Mouse (Mus musculus): ENCODE results near the gene Slfn9. TPM values are rescaled to one million over a fixed set of nuclear protein-coding genes. Genes with fewer than 3 reads are reported as not detected.
A peak's percentile ranks its signal among the peaks of the same experiment; 100 is the strongest.

Slfn9 gene
- polyA plus RNA-seq, 1 experiment from 2014 or later, result 5.1 TPM

DNA sequence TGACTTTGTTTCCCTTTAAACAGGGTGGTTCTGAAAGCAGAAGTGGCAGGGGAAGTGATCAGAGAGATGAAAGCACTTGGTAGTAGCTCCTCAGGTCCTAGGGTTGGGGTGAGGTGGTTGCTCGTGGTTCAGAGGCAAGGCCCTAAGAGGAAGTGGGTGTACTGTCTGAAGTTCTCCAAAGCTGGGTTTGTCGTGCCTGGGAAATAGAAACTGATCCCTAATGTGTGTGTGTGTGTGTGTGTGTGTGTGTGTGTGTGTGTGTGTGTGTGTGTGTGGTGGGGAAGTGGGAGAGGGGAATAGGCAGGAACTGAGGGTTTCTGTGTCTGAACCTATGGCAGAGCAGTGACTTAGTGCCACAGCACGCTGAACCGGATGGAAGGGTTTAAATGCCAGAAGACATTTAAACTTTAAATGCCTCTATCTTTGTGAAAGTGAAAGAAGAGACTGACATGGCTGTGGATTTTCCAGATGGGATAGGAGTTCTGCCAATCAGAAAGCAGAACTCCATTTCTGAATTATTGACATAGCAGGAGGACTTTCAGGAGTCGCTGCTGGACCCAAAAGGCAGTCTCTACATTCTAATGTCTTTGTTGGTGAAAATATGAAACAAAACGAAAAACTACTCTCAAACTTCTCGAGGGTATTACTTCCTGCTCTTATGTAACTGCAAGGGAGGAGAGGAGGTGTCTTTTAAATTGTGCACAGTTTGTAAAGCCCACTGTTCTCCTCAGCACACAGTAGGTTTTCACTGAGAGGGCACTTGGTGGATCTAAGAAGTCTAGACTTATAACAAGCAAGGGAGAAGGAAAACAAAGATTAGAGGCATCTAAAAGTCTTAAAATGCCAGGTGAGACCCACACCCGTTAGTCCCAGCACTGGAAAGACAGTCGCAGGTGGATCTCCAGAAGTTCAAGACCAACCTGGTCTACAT, 38.8 kb downstream of the Slfn9 start:
- Histone ChIP-seq H3K4me3 (ENCODE audit: low read depth, low read length) (peak overlapping the region; percentile 26), H3K27me3 (ENCODE audit: control insufficient read depth, insufficient read depth, low read length) (0 out of 2 replicates have a peak, but pooled peaks cover 3% of the 10 kb centered on the region), H3K27ac (replicated peaks) (peak overlapping the region; percentile 69), H3K9me3 (ENCODE audit: control insufficient read depth, low read length) (no peaks in the 10 kb centered on the region), H3K36me3 (ENCODE audit: control insufficient read depth, insufficient read depth, low read length) (no peaks in the 10 kb centered on the region), H3K4me2 (replicated peaks; ENCODE audit: low read depth) (peak overlapping the region; percentile 31), H3K4me1 (replicated peaks; ENCODE audit: control insufficient read depth, insufficient read depth) (no peaks in the 10 kb centered on the region), H3K9ac (ENCODE audit: low read length) (no peak overlapping the region)
- WGBS, result 57% methylated on average over 9 of the region's 9 CpGs
- ATAC-seq (ENCODE audit: low FRiP score, low TSS enrichment) (no peak), DNase-seq (ENCODE audit: low spot score) (no peak)
- TF ChIP-seq EP300 (optimal IDR thresholded peaks at IDR 0.05) (no peak), CTCF (IDR thresholded peaks at IDR 0.05; ENCODE audit: low read depth) (no peak)

GRCm38 (mm10) chr11:82951865-82952611, 39.6 kb downstream of the Slfn9 start:
- TF ChIP-seq EP300 (optimal IDR thresholded peaks at IDR 0.05) (no peak), CTCF (IDR thresholded peaks at IDR 0.05; ENCODE audit: low read depth) (no peak)
- Histone ChIP-seq H3K9me3 (ENCODE audit: control insufficient read depth, low read length) (no peaks in the 10 kb centered on the region), H3K9ac (ENCODE audit: low read length) (0 out of 2 replicates have a peak overlapping the region, but pooled peaks have one; percentile 8), H3K36me3 (ENCODE audit: control insufficient read depth, insufficient read depth, low read length) (no peaks in the 10 kb centered on the region), H3K4me3 (ENCODE audit: low read depth, low read length) (peak overlapping the region; percentile 26), H3K4me2 (replicated peaks; ENCODE audit: low read depth) (peak overlapping the region; percentile 31), H3K27me3 (ENCODE audit: control insufficient read depth, insufficient read depth, low read length) (0 out of 2 replicates have a peak, but pooled peaks cover 3% of the 10 kb centered on the region), H3K27ac (replicated peaks) (peak overlapping the region; percentile 69), H3K4me1 (replicated peaks; ENCODE audit: control insufficient read depth, insufficient read depth) (no peaks in the 10 kb centered on the region)
- ATAC-seq (ENCODE audit: low FRiP score, low TSS enrichment), result peak; percentile 57; the same call in 1 of the 2 replicates
- 10% methylated on average over 28 of the region's 28 CpGs for WGBS
- DNase-seq (ENCODE audit: low spot score), result no peak

DNA sequence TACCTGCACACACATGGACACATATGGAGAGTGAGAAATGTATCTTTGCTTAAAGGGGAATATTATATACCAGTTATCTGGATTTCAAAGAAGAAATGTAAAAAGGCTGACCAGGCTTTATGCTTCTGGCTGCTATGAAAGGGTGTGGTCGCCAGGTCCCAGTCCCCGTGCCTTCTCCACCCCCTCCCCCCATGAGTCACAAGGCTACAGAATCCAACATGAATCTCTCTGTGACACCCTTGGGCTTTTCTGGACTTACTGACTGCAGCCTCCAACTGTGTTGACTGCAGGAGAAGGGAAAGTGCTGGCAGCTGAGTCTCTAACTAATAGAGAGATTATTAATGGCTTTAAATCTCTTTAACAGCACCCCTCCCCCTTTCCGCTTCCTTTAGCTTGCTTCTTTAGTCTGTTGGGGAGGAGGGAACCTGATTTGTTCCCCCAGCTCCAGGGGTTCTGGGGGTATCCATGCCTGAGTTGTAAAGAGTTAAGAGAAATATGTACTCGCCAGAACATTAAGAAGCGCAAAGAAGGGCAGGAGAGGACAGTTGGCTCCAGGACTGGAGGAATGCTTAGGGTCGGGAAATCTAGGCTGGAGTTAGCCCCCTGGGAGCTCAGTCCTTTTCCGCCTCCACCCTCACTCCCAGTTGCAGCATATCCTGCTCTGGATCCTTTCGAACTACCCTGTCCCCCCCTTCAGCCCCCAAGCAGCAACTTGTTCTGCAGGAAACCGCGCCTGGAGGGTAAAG, 40.7 kb downstream of the Slfn9 start, which contains the start of gene Slfn5:
Gene Slfn5, plus strand, starts transcription at position 614 of the 746 bp plus-strand sequence.
- 11% methylated on average over 10 of the region's 10 CpGs for WGBS
- Histone ChIP-seq H3K9me3 (ENCODE audit: control insufficient read depth, low read length) (no peaks in the 10 kb centered on the region), H3K4me1 (replicated peaks; ENCODE audit: control insufficient read depth, insufficient read depth) (no peaks in the 10 kb centered on the region), H3K4me3 (ENCODE audit: low read depth, low read length) (peak within 1 kb of the TSS; percentile 26), H3K4me2 (replicated peaks; ENCODE audit: low read depth) (peak within 1 kb of the TSS; percentile 31), H3K36me3 (ENCODE audit: control insufficient read depth, insufficient read depth, low read length) (no peaks in the 10 kb centered on the region), H3K27me3 (ENCODE audit: control insufficient read depth, insufficient read depth, low read length) (0 out of 2 replicates have a peak, but pooled peaks cover 3% of the 10 kb centered on the region), H3K27ac (replicated peaks) (peak within 1 kb of the TSS; percentile 69), H3K9ac (ENCODE audit: low read length) (0 out of 2 replicates have a peak within 1 kb of the TSS, but pooled peaks have one; percentile 8)
- DNase-seq (ENCODE audit: low spot score) (no peak), ATAC-seq (ENCODE audit: low FRiP score, low TSS enrichment) (no peak)
- TF ChIP-seq EP300 (optimal IDR thresholded peaks at IDR 0.05), result no peak
- no peak for TF ChIP-seq CTCF (IDR thresholded peaks at IDR 0.05; ENCODE audit: low read depth)

GRCm38 (mm10) chr11:82949036-82949435, 42.6 kb downstream of the Slfn9 start:
- Histone ChIP-seq H3K9ac (ENCODE audit: low read length) (no peak overlapping the region), H3K27me3 (ENCODE audit: control insufficient read depth, insufficient read depth, low read length) (0 out of 2 replicates have a peak, but pooled peaks cover 3% of the 10 kb centered on the region), H3K27ac (replicated peaks) (no peak overlapping the region), H3K4me1 (replicated peaks; ENCODE audit: control insufficient read depth, insufficient read depth) (no peaks in the 10 kb centered on the region), H3K9me3 (ENCODE audit: control insufficient read depth, low read length) (no peaks in the 10 kb centered on the region), H3K36me3 (ENCODE audit: control insufficient read depth, insufficient read depth, low read length) (no peaks in the 10 kb centered on the region), H3K4me3 (ENCODE audit: low read depth, low read length) (no peak overlapping the region), H3K4me2 (replicated peaks; ENCODE audit: low read depth) (no peak overlapping the region)
- ATAC-seq (ENCODE audit: low FRiP score, low TSS enrichment), result no peak
- WGBS, result 76% methylated on average over 9 of the region's 9 CpGs
- no peak for TF ChIP-seq EP300 (optimal IDR thresholded peaks at IDR 0.05)
- TF ChIP-seq CTCF (IDR thresholded peaks at IDR 0.05; ENCODE audit: low read depth), result no peak
- DNase-seq (ENCODE audit: low spot score), result no peak

DNA sequence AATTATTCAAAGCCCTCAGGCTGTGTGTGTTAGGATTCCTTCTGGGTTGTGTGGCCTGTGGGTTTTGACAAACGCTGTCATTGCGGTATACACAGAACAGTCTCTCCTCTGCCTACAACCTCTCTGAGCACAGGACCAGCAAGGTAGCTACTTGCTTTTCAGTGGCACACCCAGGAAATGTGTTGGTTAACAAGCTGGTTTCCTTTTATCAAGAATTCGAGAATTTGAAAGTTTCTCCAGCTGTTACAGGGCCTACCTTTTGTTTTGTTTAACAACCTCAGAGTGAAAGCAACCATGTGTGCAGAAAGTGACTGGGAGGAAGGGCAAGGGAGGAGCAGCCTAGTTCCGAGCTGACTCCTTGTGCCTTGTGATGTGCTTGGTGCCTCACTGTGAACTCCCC, 44.2 kb downstream of the Slfn9 start:
- TF ChIP-seq CTCF (IDR thresholded peaks at IDR 0.05; ENCODE audit: low read depth) (no peak), EP300 (optimal IDR thresholded peaks at IDR 0.05) (no peak)
- no peaks in the 10 kb centered on the region for H3K4me1 ChIP-seq (replicated peaks; ENCODE audit: control insufficient read depth, insufficient read depth)
- H3K9me3 ChIP-seq (ENCODE audit: control insufficient read depth, low read length), result no peaks in the 10 kb centered on the region
- H3K27ac ChIP-seq (replicated peaks), result no peak overlapping the region
- H3K4me3 ChIP-seq (ENCODE audit: low read depth, low read length), result no peak overlapping the region
- no peak for DNase-seq (ENCODE audit: low spot score)
- 48% methylated on average over 4 of the region's 4 CpGs for WGBS
- no peaks in the 10 kb centered on the region for H3K27me3 ChIP-seq (ENCODE audit: control insufficient read depth, insufficient read depth, low read length)
- ATAC-seq (ENCODE audit: low FRiP score, low TSS enrichment), result no peak
- H3K4me2 ChIP-seq (replicated peaks; ENCODE audit: low read depth), result no peak overlapping the region
- no peak overlapping the region for H3K9ac ChIP-seq (ENCODE audit: low read length)
- no peaks in the 10 kb centered on the region for H3K36me3 ChIP-seq (ENCODE audit: control insufficient read depth, insufficient read depth, low read length)
